Mouse (Mus musculus): ENCODE results near the gene Flt4.
"Not testable (repeated sequence)": the region's sequence is repeated elsewhere in the genome, so short reads cannot be mapped to it uniquely, and the experiment has no call there.

Flt4 gene

GRCm38 (mm10) chr11:49608938-49609867, at the start of gene Flt4:
Gene Flt4, plus strand, starts transcription at chr11:49609263.
- DNase-seq: peak; percentile 13 to 36

GRCm38 (mm10) chr11:49575054-49575453, 34.0 kb upstream of the Flt4 start:
- DNase-seq: not testable (repeated sequence)

GRCm38 (mm10) chr11:49580452-49580851, 28.6 kb upstream of the Flt4 start:
- DNase-seq: not testable (repeated sequence)

GRCm38 (mm10) chr11:49590213-49590612, 18.9 kb upstream of the Flt4 start:
- DNase-seq: no peak

- not testable (repeated sequence) for DNase-seq
Measured at GRCm38 (mm10) chr11:49597149-49597548, 11.9 kb upstream of the Flt4 start.

GRCm38 (mm10) chr11:49608306-49608705, 757 bp upstream of the Flt4 start:
- DNase-seq: not testable (repeated sequence)

GRCm38 (mm10) chr11:49609868-49610824, 1.1 kb downstream of the Flt4 start:
- DNase-seq: peak; percentile 46 to 68

- not testable (repeated sequence) for DNase-seq
Measured at GRCm38 (mm10) chr11:49611349-49611748, 2.3 kb downstream of the Flt4 start.

- no peak for DNase-seq
Measured at GRCm38 (mm10) chr11:49612154-49612553, 3.1 kb downstream of the Flt4 start.

- peak; percentile 49 to 65 for DNase-seq
Measured at GRCm38 (mm10) chr11:49613349-49613748, 4.3 kb downstream of the Flt4 start.

GRCm38 (mm10) chr11:49615856-49616725, 7.0 kb downstream of the Flt4 start:
- no peak for DNase-seq

- DNase-seq: no peak
Measured at GRCm38 (mm10) chr11:49618476-49618875, 9.4 kb downstream of the Flt4 start.

- DNase-seq: no peak
Measured at GRCm38 (mm10) chr11:49621953-49622352, 12.9 kb downstream of the Flt4 start.

- no peak for DNase-seq
Measured at GRCm38 (mm10) chr11:49624156-49624555, 15.1 kb downstream of the Flt4 start.

GRCm38 (mm10) chr11:49625863-49626262, 16.8 kb downstream of the Flt4 start:
- DNase-seq: no peak

GRCm38 (mm10) chr11:49626748-49627147, 17.7 kb downstream of the Flt4 start:
- DNase-seq: no peak

GRCm38 (mm10) chr11:49631154-49631553, 22.1 kb downstream of the Flt4 start:
- DNase-seq: peak in 1 of 2 experiments; percentile 36

GRCm38 (mm10) chr11:49632256-49632655, 23.2 kb downstream of the Flt4 start:
- DNase-seq: peak in 1 of 2 experiments; percentile 63

GRCm38 (mm10) chr11:49634101-49634500, 25.0 kb downstream of the Flt4 start:
- no peak for DNase-seq

GRCm38 (mm10) chr11:49635671-49636070, 26.6 kb downstream of the Flt4 start:
- DNase-seq: no peak

- DNase-seq: no peak
Measured at GRCm38 (mm10) chr11:49636449-49636848, 27.4 kb downstream of the Flt4 start.

- no peak for DNase-seq
Measured at GRCm38 (mm10) chr11:49645677-49646076, 36.6 kb downstream of the Flt4 start.

All from lung, adult 18-20 months (tissue).